Mouse (Mus musculus): ENCODE measurements around the gene Grip2. TPM values are rescaled to one million over a fixed set of nuclear protein-coding genes. Genes with fewer than 3 reads are reported as not detected.

The Grip2 gene
- total RNA-seq (2015) (not detected in 2 replicates), total RNA-seq (2017) (not detected in 2 replicates)

- no peak for ATAC-seq (replicated peaks; ENCODE audit: poor library complexity)
These were observed at the start of gene Grip2 for GRCm38 (mm10) chr6:91827016-91827570. Gene Grip2, minus strand, starts transcription at chr6:91827250.

DNA sequence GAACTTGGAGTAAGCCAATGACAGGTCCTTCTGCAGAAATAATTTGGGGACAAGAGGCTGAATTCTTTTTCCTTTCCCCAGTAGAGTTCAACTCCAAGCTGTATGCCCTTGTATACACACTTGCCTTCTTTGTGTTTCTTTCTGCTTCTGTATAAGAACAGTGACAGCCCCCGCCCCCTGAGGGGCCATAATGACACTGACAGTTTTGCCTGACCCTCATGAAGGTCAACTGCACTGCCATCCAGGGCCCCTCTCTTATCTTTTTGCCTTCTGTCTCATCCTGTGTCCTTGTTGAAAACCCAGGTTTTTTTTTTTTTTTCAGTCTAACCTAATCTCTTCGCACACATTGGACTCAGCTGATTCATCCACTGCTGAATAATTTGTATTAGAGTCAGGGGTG lies 45.7 kb upstream of the Grip2 start:
- no peak for ATAC-seq (replicated peaks; ENCODE audit: poor library complexity)

- no peak for ATAC-seq (replicated peaks; ENCODE audit: poor library complexity)
These were observed 41.0 kb upstream of the Grip2 start for GRCm38 (mm10) chr6:91868091-91868490.

DNA sequence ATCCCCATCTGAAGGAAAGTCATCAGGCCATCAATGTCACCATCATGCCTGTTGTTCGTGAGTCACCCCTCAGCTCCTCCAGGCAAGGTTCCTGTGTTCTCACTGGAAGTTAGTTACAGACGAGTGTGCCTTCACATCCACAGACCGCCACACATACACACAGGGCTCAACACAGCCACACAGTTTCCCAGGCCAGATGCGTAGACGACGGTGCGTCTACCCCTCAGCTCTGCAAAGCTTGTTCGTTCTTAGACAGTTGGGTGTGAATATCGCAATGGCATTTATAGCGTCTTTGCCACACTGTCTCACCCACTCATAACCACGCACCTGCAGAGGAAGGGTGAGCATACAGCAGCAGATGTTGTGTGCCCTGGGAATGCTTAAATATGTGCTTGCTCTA lies 38.6 kb upstream of the Grip2 start:
- no peak for ATAC-seq (replicated peaks; ENCODE audit: poor library complexity)

- no peak for ATAC-seq (replicated peaks; ENCODE audit: poor library complexity)
These were observed 37.5 kb upstream of the Grip2 start for GRCm38 (mm10) chr6:91864595-91864994.

DNA sequence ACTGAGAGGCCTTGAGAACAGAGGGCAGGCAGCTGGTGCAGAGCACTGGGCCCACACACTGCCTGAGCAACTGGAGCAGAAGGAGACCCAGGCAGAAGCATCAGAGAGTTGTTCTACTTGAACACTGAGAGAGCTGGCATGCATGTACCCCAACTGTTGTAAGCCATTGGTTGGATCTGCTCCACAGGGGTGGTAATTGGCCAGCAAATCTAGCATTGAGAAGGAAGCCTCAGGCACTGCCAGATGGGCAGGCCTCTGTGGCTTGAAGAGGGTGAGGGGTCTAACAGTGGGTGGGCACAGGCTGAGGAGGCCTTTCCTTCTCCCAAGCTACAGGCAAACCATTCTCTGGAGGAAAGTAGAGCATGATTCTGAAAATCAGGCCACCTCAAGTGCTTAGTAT lies 35.8 kb upstream of the Grip2 start:
- ATAC-seq (replicated peaks; ENCODE audit: poor library complexity) = no peak

DNA sequence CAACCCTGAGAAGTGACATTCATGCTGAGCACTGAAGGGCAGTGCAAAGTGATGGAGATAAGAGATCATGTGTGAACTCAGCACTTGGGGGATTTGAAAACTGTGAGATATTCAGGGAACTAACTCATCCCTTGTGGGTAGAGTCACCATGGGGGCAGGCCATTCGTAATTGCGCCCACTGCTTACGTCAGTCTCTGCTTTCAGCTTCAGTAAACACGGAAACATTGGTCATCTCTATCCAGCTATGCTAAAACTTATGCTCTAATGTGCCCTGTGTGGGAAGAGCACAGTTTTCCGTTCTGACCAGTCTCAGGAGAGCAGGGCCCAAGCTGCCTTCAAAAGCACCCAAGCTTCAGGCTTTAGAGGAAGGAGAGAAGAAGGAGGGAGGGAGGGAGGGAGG lies 31.3 kb upstream of the Grip2 start:
- ATAC-seq (replicated peaks; ENCODE audit: poor library complexity) = no peak

DNA sequence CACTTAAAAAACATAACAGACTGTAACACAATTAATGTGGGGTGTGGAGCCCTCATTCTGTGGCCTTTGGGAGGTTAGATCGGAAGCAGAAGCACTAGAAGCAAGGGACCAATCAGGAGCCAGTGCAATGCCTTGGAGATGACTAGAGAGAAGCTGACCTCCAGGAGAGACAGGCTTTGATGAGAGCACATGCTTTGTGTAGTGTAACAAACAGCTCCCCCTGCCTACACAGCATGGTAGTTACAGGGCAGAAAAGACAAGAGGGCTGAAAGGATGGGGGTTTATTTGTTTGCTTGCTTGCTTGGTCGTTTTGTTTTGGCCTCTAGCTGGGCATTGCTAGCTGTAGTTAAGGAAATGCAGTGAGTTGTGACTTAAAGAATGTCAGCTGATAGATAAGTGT lies 25.5 kb upstream of the Grip2 start:
- peak; percentile 83 for ATAC-seq (replicated peaks; ENCODE audit: poor library complexity)

DNA sequence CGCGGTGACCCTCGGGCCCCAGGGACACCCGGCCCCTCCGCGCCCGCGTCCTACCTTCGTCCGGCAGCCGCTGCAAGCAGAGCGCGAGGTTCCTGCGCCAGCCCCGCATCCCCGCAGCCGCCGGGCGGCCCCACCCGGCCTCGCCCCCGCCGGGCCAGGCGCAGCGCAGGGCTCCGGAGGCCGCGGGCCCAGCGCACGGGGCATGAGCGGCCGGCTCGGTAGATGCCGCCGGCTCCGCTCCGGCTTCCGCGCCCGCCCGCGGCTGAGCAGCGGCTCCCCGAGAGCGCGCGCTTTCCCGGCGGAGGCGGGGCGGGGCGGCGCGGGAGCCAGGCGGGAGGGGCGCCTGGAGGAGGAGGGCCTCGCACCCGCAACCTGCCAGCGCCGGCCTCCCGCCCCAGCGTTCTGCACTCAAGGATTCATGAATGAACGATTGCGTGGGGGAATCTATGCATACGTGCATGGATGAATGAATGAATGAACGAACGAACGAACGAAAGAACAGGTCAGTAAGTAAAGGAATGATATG lies 16.6 kb upstream of the Grip2 start:
- ATAC-seq (replicated peaks; ENCODE audit: poor library complexity) = no peak

DNA sequence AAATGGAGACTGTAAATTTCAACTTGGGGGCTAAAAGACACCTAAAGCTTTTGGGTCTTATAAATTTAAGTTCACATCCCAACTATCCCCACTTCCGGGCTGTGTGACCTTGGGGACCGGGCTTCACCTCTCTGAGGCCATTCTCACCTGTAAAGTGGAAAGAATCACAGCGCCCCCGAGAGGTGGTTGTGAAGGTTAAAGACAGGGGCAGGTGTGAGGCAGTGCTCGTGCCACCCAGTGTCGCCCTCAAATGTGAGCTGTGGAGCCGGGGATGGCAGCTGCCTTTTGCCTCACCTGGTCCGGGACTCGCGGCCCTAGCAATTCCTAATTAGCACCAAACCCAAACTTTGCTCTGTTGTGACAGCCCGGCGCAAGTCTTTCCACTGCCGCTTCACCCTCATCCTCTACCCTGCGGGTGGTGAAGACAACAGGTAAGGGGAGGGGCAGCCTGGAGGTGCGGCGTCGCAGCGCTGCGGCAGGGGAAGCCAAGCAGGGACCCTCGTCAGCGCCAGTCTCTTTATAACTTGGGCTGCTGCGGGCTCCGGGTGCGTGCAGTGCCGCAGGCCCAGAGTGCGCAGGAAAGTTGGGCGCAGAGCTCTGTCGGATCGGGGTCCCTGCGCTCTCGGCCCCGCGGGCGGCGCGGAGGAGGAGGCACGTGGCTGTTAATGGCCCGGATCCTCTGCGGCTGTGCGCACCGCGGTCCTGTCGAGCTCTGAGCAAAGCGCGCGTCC lies 16.0 kb upstream of the Grip2 start:
- no peak for ATAC-seq (replicated peaks; ENCODE audit: poor library complexity)

DNA sequence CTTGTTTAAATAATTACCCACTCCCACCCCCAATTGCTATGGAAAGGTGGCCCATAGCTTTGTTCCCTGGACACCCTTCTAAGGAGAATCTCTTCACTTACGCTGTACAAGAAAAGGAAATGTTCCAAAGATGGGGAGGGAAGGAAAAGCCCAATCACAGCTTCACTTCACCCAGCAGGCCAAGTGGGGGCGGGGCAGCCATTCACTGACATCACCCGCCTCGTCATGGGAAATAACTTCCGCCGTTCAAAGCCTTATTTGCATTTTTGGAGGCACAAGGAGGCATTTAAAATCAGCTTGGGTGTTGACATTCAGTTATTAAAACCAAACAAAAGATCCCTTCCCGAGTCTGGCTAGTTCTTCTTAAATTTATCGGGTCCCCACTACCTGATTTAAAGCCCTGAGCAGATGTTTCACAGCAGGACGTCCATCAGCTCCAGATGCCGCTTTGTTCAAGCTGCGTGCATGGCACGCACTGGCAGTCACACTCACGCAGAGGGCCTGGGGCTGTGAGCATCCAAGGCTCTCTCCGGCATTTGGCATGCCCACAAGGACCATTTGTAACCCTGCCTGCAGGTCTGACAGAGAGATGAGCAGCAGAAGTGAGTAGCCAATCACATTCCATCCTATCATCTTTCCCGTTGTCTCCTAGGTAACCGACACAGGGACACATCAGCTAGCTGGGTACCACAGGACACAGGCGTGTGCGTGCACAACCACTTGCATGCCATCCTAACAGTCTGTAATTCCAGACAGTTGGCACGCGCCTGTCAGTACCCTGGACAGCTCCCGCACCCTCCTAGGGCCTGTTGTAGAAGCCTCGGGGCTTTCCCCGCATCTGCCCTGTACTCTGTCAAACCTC lies 12.2 kb upstream of the Grip2 start:
- peak; percentile 80 for ATAC-seq (replicated peaks; ENCODE audit: poor library complexity)

- no peak for ATAC-seq (replicated peaks; ENCODE audit: poor library complexity)
These were observed 5.9 kb upstream of the Grip2 start for GRCm38 (mm10) chr6:91832863-91833440.

DNA sequence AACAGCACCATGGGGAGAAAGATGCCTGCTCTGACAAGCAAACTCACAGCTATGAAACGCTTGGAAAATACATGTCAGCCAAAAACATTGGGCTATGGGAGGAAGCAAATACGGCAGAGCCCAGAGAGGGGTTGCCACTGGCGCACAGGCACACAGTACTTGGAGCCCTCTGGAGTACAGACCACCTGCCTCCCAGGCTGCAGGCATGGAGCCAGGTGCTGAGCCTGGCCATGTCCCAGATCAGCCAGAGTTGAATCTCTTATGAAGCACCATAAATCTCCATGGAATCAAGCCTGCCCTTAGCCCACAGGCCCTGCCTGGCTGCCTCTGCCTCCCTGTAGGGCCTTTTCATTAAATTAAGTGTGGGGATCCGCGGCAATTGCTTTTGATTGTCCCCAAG lies 876 bp upstream of the Grip2 start:
- ATAC-seq (replicated peaks; ENCODE audit: poor library complexity) = no peak

DNA sequence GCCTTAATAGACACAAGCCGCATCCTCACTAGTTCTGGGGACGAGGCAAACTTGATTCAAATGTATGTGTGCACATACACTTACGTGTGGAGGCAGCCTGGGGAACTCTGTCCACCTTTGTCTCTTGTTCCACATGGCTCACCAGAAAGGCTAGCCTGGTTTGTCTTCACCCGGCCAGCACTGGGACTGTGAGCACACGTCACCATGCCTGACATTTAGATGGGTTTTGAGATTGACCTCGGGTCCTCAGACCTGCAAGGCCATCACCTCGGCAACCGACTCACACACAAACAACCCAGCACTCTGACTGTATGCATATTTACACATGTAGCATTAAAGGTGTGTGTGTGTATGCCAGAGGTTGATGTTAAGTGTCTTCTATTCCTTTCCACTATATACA lies 8.8 kb downstream of the Grip2 start:
- no peak for ATAC-seq (replicated peaks; ENCODE audit: poor library complexity)

- no peak for ATAC-seq (replicated peaks; ENCODE audit: poor library complexity)
These were observed 11.1 kb downstream of the Grip2 start for GRCm38 (mm10) chr6:91815976-91816375.

DNA sequence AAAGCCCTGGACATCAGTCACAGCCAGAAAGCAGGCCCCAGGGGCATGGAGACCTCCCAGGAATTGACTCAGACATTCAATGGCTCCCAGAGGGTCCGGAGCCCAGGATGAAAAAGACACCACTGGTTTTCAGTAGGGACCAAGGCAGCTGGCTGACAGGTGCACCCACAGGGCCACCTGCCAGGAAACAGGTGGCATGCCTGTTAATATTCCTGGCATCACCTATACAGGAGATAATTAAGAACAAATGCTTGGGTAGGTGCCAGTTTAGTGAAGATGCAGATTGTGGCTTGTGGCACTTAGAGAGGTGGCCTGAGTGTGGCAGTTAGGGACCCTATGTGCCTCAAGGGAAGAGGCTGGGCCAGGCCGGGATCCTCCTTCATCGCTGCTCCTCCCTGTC lies 13.4 kb downstream of the Grip2 start:
- ATAC-seq (replicated peaks; ENCODE audit: poor library complexity) = no peak

DNA sequence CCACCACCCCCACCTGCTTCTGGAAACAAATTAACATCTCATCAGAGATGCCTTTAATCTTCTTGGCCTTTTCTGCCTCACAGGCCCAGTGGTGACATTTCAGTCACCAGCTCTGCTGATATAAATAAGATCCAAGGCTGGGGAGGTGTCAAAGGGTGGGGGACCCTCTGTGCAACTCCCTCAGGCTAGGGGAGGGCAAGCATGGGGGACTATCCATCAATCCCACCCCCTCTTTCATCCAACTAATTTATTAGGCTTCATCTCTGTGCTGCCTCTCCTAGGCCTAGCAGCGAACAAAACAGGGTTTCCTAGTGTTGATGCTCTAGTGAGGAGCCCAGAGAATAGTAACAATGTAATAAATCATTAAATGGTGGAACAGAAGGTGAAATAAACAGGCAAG lies 17.0 kb downstream of the Grip2 start:
- ATAC-seq (replicated peaks; ENCODE audit: poor library complexity) = no peak

DNA sequence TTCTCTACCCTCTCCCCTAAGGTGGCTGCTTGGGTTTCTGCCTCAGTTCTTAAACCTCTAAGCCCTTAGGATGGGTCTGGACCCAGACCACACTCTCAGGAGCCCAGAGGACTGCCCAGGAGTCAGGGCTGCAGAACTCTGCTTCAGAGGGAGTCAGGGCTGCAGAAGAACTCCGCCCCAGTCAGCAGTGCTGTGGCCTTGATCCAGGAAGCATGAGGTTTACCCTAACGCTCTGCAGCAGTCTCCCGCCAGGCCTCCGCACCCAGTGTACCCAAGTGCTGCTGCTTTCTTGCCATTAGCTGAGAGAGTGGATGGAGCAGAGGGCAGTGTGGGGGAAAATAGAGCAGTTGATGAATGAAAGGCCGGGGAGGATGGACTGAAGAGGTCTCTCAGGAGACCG lies 19.0 kb downstream of the Grip2 start:
- ATAC-seq (replicated peaks; ENCODE audit: poor library complexity) = no peak

GRCm38 (mm10) chr6:91807169-91807568 lies 19.9 kb downstream of the Grip2 start:
- no peak for ATAC-seq (replicated peaks; ENCODE audit: poor library complexity)

GRCm38 (mm10) chr6:91804177-91804576 lies 22.9 kb downstream of the Grip2 start:
- ATAC-seq (replicated peaks; ENCODE audit: poor library complexity) = no peak

GRCm38 (mm10) chr6:91798496-91798895 lies 28.6 kb downstream of the Grip2 start:
- ATAC-seq (replicated peaks; ENCODE audit: poor library complexity) = no peak
